Mouse (Mus musculus) layer of hippocampus, postnatal 10 days (tissue): ENCODE data around the gene Zdhhc8. TPM values are rescaled to one million over a fixed set of nuclear protein-coding genes. Genes with fewer than 3 reads are reported as not detected.
"Not testable (repeated sequence)": the region's sequence is repeated elsewhere in the genome, so short reads cannot be mapped to it uniquely, and the experiment has no call there.

Source experiments
- DNase-seq, 2 experiments: peaks; one replicate each; pipeline ENCODE4 v3.0.0; 2021; ENCODE audit warnings: low spot score in 2 of 2
- total RNA-seq, 2 experiments: library from RNA; stranded (reverse); gene quantifications; 2 replicates each; pipeline ENCODE4 v1.2.3; 2021

Gene Zdhhc8
- total RNA-seq, 2 experiments from 2014 or later, result 73.9 to 75.1 TPM

DNA sequence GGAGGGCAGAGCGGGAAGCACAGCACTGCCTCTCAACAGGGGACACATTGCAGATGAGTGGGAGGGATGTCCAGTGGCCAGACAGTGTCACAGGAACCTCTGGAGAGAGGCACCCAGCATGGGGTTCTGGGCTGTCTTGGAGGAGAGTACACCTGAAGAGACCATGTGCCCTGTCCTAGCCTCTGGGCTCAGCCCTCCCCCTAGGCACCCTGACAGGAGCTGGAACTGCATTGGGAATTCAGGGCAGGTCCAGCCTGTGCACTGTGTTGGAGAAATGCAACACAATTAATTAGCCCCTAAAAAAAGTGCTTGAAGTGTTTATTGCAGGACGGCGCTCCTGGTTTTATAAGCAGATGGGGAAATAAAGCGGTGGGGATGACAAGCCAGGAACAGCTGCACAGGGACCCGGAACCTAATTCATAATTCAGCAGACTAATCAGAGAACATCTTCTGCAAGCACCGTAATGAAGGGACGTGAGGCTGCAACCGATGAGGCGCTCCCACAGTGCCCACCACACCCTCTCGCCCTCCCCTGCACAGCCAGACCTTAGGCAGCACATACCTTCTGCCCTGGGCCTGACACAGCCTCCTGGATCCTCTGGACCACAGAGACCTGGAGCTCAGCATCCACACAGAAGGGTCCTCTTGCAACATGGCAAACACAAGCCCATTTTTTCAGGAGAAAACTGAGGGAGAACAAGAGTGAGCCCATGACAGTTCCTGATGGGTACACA, 36.4 kb downstream of the Zdhhc8 start:
- DNase-seq, result no peak

DNA sequence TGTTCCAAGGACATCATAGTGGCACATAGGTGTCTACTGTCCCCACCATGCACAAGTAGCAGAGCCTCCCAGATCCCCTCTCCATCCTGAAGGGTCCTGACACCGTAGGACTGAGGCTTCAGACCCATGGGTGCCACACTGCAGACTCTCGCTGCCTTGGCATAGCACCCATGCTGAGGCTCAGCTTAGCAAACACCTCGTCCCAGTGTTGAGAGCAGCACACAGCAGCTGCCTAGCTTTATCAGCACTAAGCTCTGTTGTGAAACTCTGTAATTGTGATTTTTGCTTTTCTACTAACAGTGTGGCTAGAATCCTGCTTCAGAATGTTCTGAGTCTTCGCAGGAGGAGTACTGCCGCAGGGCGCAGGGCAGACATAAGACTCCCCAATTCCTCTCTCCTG, 37.1 kb downstream of the Zdhhc8 start:
- no peak for DNase-seq

DNA sequence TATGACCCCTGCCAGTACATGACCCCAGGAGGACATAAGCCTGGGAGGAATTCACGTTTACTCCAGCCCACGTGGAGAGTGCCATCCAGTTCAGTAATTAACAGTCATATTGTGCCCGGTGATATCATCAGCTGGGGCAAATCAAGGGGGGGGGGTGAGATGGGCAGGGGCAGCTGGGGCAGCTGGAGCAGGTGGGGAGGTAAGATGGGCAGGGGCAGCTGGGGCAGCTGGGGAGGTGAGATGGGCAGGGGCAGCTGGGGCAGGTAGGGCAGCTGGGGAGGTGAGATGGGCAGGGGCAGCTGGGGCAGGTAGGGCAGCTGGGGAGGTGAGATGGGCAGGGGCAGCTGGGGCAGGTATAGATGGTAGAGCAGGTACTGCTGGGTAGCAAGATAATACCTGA, 39.4 kb downstream of the Zdhhc8 start:
- DNase-seq, result not testable (repeated sequence)

DNA sequence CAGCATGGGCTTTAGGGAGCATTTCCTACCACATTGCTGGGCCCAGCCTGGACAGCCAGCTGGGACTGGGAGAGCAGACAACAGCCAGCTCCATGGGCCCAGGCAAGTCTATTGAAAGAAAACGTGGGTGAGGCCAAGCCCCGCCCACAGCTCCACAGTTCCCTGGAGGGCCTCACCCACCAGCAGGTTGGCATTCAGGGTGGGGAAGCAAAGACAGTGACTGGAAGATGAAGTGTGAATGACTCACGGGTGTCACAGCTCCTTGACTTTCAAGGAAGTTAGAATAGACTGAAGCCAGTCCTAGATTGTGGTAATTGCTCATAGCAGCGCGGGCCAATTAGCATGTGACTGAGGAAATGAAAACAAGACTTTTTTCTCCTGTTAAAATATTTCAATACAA, 39.9 kb downstream of the Zdhhc8 start:
- peak in 1 of 2 experiments; percentile 51 for DNase-seq

DNA sequence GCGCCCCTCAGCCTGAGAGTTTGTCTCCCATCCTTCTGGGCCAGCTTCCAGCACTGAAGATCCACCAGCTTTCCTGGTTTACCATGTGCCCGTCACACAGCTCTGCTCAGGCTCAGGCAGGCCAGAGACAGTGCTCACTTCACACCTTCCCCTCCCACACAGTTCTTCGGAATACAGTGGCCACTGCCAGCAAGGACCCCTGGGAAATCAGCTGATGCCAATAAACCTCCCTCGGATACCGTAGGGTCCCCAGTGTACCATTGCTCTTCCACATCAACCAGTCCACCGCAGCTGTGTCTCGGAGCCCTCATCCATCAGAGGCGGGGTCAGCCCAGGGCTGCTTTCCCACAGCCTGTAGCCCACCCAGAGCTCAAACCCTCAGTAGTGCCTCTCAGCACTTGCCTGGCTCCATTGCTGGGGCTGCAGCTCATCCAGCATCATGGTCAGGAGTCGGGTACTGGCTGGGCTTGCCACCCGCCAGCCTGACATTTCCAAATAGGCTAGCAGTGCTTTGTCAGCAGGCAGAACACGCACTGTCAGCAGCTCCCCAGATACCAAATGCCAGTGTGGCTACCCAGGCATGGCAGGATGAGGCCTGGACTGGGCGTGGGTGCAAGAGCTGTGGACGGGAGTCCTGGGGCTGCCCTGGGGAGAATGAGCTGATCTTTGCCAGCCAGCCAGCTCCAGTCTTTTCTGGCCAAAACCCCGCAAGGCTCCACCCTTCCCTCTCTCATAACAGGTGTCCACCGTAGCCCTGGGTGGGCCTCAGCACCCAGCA, 40.5 kb downstream of the Zdhhc8 start:
- DNase-seq, result peak; percentile 46 to 48

DNA sequence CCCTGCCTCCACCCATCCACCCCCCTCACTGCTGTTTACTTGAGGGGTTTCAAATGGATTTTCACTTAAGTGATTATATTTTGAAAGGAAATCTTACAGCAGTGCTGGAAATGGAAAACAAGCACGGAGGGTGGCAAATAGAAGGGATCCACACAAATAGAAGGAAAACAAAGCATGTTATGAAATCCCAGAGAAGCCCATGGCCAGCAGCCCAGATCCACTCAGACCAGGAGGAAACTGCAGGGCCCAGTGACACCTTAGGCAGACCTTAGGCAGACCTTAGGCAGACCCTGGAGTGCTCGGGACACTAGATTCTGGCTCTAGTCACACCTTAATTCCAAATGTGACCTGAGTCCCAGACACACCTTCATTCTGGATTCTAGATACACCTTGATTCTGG, 43.9 kb downstream of the Zdhhc8 start:
- DNase-seq, result no peak

DNA sequence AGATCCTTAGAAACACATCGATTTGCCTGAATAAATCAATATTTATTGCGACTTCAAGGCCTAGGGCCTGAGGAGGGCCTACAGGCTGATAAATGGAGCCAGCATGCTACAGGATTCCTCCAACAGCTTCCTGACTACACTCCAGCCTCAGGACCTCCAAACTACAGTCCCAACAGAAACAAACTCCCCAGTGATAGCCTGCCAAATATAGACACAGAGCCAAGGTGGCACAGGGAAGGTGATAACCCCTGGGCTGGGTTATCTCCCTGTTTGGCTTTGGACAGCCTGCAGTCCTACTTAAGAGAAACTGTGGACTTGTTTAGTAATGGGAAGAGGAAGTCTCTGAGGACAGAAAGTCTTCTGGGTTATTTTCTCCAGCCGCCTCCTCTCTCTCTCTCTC, 47.7 kb downstream of the Zdhhc8 start:
- DNase-seq, result no peak

DNA sequence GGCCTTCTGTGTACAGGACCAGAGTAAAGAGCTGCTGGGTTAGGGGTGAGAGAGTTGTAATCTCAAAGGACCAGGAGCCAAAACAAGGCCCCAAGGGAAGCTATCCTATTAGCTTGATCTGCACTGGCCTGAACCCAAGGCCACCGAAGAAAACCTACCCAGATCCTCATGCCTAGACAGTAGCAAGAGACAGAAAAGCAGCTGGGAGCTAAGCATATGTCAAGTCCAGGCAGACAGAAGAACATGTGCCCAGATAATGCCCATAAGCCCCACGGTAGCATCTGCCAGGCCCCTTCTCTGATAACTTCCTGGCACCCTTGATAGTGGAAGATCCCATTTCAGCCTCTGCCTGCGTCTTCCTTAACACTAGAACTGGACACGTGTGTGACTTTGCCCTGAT, 48.1 kb downstream of the Zdhhc8 start:
- DNase-seq, result no peak

DNA sequence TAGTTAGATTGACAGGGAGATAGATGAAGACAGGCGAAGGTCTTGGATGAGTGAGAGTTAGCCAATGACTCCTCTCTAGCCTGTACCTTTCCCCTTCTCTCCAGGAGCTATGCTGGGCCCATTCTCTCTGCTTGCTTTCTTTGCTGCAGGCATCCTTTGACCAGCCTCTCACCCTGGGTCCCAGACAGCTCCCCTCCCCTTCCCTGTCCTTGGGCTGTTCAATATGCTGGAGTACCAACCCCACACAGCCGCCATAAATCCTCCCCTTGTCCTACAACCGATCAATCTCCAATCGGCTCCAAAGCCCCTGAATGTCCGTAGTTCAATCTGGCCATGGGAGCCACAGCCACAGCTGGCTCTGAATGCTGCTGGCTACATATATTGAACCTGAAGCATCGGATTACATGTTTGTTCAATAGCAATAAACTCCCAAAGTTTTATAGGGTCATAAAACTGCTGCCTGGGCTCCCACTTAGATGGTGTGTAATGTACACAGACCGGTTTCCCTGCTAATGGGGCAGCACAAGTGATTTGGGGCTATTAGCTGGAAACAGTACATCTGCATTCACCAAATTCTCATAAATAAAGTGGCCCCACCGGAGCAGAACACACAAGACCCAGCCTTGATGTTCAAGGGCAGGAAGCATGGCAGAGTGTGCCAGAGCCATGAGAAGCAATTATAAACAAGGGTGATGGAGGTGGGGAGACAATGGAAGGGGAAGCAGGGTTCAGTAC, 49.1 kb downstream of the Zdhhc8 start:
- no peak for DNase-seq

DNA sequence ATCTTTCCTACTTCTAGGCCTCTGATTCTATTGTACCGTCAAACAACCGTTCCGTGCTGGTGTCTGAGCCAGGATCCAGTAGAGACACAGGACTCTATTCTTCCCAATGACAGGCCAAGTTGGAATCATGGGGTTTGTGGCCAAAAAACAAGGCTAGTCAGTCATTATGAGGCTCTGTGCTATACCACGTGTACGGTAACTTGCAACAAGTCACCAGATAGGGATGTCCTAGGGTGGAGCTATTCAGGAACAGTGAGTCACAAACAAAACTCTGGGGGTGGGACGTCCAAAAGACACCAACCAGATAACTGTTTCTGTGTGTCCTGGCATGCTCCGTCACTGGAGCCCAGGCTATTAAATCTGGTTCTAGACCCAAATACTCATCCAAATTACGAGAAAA, 52.2 kb downstream of the Zdhhc8 start:
- DNase-seq, result no peak

DNA sequence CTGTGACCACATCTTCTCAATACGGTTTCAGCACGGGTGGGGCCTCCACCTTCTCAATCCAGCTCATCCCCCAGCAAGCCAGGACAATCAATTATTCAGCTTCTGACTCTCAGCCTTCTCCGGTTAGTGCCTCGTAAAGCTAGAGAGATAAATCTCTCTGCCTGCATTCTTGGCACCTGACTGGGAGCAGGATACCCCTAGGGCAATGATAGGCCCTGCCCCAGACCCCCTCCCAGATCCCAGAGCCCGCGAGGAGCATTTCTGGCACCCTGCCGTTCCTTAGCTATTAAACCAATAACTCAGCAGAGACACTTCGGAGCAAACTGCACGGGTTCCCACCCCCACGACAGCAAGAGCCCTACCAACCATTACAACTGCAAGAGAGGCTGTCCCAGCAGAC, 53.5 kb downstream of the Zdhhc8 start:
- DNase-seq, result no peak

DNA sequence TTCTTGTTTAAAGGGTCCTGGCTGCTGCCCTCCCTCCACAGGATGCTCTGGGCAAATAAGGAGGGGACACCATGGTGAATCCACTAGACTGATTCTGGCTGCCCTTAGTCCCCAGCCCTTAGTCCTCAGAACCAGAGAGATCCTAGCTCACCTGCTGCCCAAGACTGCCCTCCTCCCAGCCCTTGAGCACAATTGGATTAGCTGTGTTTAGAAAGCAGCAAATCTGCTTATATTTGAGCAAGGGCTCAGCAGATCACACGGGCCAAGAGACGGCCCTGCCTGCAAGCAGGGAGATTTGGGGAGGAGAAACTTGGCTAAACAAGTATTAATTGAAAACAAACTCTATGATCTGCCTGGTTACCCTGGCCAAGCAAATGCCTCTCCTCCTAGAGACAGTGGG, 55.3 kb downstream of the Zdhhc8 start:
- no peak for DNase-seq

DNA sequence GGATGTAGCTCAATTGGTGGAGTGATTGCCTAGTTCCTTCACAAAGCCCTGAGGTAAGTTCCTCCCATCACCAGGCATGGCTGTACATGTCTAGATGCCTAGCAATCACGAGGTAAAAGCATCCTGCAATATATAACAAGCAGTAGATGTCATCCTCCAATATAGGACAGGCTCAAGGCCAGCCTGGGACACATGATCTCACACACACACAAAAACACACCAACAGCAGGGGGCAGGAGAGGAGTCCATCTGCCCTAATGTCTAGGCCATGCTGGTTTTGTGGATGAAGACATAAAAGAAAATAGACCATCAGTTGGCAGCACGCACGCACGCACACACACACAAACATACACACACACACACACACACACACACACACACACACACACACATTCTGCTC, 58.2 kb downstream of the Zdhhc8 start:
- DNase-seq, result no peak

DNA sequence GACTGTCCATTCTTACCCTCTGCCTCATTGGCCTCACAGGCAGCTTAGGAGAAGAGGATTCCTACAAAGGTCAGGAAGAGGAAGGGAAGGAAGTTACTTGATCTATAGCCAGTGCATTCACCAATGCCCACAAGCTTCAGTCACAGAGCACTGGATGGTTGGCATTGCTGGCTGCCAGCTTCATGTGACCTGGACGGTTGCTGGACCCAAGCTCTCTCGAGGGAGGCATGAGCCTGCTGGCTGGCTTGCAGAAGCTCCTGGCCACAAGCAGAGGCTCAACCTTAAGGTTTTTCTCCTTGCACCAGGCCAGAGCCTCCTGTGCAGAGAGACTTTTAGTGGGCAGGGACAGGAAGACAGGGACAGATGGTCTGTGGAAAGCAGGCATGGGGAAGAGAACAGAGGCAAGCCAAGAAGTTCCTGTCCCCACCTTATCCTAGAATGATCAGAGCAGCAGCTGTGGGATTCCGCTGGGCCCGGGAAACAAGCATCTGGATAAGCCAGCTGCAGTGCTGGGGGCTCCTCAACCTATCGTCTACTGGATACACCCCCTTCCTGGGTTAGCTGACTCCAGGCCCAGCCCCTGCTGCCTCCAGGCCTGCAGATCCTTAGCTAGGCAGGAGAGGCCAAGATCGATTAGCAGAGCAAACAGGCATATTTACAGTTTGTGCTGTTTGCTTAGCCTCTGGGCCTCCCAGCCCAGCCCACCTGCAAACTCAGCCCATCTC, 59.0 kb downstream of the Zdhhc8 start:
- DNase-seq, result no peak

DNA sequence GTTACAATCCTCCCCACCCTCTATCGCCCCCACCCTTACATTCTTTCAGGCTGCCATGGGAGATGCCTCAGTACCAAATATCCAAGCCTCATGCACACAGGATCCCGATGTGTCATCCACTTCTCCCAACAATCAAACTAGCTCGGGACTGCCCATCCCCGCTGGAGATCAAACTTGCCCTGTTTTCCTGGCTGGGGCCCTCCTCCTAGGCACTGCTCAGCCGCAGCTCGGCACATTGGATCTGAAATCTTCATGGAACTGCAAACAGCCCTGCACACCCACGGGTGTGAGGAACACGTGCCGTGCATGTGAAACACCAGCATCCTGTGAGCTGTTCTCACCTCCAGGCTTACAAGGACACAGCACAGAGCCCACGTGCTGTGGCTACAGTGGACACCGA, 61.1 kb downstream of the Zdhhc8 start:
- DNase-seq, result no peak

DNA sequence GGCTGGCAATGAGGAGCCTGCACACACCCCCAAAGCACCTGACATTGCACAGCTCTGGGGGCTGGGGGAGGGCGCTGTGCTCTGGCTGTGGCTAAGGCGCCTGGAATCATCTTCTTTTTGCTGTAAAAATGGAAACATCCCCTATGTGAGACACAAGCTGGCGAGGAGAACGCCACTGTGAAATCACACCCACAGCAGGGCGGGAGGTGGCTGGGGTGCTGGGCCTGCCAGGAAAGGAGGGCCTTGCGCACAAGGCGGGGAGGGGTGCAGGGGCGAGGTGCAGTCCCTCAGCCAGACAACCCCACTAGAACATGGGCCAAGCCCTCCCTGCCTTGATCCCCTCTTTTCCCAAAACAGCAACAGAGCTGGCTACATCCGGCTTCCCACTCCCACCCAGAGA, 61.7 kb downstream of the Zdhhc8 start:
- DNase-seq, result peak in 1 of 2 experiments; percentile 51

DNA sequence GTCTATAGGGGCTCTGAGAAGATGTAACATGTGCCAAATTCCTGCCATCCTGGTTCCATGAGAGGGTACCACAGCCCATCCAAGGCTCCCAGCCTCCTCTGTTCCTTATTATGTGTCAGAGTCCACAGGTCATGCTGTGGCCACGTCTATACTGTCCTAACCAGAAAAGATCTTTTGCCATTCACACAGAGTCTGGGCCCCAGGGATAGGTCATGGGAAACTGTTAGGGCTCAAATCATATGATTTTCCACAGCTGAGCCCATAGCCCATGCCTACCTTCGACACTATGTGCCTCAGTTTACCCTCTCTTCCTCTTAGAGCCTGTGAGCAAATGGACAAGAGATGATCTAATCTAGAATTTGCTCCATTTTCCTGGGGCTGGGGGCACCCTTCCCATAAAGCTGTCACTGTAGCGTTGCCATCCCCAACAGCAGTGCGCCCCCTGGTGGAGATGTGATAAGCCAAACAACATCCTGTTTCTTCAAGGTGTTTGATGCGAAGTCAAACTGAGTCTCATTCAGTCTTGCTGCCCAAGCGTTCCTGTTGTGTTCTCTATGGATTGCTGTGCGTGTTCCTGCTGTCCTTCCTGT, 62.6 kb downstream of the Zdhhc8 start:
- DNase-seq, result peak; percentile 89 to 90
